Mouse (Mus musculus) brain, adult 2 months (tissue): Measurements from ENCODE around the gene Sec14l3.
A peak's percentile ranks its signal among the peaks of the same experiment; 100 is the strongest.

Experiments used
- DNase-seq: peaks from one replicate; pipeline ENCODE4 v3.0.0; 2011; ENCODE audit warnings: low read depth, low spot score

The Sec14l3 gene

DNA sequence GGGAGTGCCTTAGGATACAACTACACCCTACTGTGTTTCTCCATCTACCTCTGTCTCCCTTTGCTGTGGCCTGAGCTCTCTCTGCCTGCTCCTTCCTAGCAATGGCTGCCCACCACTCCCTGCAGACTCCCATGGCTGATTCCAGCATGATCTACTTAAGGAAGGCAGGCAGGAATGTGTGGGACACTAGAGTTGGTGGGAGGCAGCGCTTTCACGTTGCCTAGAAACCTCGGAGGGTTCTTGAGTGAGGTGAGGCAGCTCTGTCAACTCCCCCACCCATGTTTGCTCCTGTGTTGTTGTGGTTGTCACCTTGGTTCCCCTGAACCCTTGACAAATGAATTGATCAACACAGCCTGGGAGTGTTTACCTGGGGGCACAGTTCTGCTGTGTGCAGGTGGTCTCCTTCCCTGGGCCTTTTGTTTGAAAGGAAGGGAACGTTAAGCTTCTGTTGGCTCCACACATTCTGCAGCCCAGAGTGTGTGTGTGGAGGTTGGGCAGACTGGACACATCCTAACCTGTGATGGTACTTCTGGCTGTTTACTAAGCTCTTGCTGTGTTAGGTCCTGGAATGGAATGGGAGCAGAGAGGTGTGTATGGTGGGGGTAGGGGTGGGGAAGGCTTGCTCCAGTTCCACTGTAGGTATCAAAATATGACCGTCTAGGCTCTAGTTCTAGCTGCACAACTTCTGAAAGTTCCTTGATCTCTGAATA is 3.6 kb upstream of the Sec14l3 start:
- DNase-seq, result peak; percentile 75

DNA sequence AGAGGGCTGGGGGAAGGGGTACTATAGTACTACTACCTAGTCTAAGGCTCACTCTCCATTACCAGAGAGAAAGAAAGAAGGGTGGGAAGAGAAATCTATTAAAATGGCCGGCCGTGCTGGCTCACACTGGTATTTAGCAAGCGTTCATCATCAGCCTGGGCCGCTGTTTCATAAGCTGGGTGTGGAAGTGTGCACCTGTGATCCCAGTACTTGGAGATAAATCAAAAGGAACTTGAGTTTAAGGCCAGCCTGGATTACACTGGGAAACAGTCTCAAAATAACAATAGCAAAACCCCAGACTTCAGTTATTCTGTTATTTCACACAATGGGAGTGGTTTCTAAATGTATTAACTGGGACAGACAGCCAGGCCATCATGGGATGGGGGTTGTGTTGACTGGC is 2.1 kb upstream of the Sec14l3 start:
- no peak for DNase-seq

DNA sequence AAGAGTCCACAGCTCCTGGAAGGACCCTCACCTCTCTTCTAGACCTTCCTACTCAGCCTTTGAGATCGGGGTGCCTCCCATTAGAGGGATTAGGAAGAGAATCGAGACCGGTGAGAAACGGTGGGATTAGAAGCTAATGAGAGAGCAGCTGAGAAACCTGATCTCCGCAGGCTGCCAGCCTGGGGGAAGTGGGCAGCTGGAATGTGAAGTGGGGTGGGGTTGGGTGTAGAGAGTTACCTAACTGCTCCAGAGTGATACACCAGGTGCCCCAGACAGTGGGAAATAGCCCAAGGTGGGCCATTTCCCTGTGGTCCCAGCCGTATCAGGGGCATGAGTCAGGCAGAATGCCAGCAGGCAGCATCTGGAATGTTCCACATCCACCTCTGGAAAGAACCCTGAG is 1.7 kb upstream of the Sec14l3 start:
- no peak for DNase-seq

DNA sequence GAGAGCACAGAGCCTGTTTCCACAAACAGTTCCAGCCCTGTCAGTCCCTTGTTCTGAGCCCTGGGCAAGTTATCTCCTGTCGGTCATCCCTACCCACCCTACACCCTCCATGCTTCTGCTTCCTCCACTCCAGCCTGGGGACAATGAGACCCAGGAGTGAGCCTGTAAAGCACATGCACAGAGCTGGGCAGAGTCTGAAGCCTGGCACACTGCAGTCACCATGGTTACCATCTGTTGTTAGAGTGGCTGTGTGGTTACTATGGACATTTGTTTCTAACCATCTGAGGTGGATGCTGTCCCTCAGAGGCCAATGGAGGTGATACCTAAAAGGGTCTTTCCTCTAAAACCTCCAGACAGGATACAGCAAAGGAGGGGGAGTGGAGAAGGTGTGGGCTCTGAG is 5.0 kb downstream of the Sec14l3 start:
- peak; percentile 60 for DNase-seq

DNA sequence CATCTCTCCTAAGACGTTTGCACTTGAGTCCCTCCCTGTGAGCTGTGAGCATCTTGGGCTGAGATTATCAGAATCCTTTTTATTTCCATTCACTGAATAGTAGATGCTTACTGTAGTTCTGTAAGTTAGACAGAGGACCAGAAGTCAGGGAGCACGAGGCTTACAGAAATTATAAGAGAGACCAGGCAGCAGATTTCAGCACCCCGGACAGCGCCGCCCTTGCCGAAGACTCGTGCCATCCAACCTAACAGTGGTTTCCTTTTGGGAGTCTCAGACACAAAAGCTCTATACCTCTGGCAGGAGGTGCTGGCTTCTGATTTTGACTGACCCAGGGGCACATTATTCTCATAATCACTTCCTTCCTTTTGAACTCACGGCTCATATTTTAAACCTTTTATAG is 12.0 kb downstream of the Sec14l3 start:
- no peak for DNase-seq

DNA sequence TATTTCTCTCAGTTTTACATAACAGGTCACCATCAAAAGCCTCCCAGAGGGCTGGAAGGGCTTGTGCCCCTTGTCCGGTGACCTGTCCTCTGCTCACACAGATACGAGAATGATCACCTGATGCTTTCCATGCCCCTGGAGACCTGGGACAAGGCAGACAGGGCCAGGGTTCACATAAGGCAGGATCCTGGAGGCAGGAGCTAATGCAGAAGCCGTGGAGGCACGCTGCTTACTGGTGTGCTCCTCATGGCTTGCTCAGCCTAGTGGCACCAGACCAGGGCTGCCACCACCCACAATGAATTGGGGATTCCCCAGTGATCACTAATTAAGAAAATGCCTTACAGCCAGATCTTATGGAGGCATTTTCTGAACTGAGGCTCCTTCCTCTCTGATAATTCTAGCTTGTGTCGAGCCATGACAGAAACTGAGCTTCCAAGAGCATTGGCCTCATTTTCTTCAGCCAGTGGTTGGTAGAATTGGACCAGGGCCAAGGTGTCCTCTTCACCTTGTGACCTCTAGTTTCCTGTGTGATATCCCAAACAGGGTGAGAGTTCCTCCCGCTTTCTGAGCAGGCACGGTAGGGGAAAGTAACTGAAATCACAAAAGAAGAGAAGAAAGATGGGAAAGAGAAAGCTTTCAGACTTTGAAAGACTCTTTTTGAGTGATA is 13.8 kb downstream of the Sec14l3 start:
- DNase-seq, result no peak

DNA sequence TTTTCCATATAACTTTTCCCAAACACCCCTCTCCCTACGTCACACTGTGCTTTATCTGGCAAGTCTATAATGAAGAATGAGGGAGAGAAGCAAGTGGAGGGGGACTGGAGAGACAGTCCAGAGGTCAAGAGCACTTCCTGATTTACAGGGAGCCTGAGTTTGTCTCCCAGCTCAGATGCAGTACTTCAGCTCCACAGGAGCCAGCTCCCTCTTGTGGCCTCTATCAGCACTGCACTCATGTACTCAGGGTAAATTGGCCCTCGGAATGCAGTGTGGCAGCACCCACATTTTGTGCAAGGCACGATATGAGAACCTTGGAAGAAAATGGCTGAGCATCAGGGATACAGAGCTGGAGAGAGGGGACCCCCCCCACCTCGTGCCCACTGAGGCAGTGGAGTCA is 15.6 kb downstream of the Sec14l3 start:
- DNase-seq, result peak; percentile 88

DNA sequence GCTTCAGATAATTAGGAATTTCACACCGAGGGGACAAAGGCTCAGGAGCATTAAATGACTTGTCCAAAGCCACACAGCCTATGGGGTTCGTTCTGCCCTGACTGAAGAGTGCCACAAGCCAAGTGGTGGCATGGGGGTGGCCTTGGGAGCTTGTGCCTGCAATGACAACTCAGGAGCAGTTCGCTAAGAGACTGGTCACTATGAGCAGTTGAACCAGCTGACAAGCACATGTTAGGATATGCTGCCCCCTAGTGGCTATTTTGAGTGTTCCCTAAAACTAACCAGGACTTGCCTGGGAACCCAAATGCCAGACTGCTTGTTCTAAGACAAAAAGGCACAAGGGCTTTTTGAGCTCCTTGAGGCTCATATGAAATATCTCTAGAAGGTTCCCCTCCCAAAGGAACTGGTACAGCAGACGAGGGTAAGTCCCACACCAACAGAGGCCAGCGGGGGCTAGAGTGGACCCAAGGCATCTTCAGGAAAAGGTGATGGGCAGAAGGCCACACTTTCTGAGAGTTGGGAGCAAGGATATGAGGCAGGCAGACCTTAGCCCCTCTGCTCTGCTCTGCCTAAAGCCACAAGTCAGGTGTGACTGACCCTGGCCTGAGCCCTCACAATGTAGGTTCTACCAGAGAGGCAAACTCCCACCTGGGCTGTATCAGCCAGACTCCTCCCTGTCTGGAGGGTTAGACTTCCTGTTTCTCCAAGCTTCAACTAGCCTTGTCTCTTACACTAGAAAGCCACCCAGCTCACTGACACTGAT is 18.9 kb downstream of the Sec14l3 start:
- DNase-seq, result peak; percentile 91

DNA sequence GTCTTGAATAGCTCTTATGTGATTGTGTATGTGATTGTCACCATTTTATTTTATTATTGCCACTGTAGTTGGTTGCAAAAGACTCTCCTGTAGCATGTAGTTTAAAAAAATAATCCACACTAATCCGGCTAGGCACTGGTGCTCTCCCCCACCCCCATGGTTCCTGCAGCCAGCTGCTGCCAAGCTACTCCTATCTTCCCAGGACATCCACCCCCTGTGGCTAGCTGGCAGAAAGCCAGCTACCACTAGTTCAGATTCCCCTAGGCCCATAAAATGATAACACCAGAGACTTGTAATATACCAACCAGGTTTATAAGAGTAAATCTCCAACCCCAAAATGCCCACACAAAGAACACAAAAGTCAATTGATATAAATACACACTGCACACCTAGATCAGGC is 21.6 kb downstream of the Sec14l3 start:
- no peak for DNase-seq

DNA sequence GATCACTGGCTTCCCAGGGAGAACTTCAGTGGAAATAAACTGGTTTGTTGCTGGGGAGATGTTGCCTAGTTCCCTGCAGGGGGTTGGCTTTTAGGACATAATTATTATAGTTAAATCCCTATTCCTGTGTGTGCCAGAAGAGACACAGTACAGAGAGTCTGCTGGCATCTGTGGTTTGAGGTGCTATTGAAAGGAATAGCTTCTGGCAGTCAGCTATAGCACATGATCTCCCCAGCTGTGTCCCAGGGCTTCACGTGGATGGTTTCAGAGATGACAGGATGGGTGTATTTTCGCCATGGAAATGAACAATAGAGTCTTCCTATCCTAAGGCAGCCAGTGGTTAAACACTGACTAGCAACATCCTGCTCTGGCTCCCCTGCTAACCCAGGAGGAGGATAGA is 22.6 kb downstream of the Sec14l3 start:
- DNase-seq, result peak; percentile 88

DNA sequence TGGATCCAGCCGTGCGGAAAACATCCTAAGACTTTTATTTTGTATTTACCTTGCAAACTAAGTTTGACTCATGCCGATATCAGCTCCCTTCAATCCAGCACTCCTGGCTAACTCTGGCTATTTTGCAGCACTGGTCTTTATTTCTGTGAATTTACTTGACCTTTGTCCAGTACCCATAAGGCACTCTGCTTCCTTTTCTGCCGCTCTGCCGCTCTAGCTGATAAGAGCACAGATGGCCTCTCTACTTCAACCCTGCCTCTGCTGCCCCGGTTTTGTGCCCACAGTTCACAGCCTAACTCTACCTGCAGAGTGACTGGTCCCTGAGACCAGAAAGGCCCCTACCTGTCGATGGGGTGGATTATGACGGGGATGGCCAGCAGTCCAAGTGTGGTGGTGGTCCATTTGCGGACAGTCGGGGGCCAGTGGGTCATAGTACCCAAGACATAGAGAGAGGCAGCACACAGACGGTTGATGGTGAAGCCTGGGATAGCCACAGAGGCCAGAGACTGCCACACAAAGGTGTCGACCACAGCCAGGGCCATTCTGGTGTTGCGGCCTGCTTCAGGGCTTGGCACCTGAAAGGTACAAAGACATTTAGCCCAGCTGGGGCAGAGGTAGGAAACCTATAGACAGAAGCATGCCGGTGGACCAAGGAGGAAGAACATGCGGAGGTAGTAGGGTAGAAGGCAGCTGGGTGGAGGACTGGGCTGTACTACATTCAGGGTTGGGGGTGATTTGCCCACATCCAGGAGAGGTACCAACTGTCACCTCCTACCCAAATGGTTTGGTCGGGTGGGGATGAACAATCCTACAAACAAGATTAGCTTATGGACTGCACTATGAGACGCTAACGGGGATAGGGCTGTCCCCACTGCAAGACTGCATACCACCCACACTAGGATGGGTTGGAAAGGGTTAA is 29.1 kb downstream of the Sec14l3 start:
- peak; percentile 82 for DNase-seq

DNA sequence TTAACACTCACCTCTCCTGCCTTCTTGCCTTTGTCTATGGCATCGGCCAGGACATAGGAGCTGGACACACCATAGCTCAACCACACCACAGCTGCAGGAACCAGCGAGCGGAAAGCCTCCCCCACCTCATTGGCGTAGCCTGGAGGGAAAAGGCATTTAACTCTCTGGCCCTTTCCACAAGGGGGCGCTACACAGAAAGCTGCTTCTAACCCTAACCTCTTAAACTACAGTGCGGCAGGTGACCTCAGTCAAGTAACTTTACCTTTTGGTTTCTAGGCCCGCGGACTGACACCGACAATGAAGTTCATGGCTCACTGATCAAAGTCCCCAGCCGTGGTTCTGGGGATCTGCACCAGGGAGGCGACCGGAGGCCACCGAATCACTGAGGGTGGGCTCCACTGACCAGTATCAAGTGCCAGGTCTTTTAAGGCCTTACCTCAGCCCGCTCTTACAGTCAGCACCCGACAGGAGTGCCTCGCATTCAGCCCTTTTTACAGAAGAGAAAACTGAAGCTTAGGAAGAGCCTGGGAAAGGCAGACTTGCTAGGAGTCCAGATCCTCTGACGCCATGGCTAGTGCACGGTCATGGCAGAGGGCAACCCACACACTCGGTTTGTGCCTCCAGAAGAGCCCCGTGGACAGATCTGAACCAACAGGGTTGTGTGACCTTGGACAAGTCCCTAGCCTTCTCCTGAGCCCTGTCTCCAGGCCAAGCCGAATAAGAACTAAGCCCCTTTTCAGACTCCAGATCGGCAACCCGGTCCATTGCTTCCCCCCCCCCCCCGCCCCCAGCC is 29.9 kb downstream of the Sec14l3 start:
- peak; percentile 89 for DNase-seq

DNA sequence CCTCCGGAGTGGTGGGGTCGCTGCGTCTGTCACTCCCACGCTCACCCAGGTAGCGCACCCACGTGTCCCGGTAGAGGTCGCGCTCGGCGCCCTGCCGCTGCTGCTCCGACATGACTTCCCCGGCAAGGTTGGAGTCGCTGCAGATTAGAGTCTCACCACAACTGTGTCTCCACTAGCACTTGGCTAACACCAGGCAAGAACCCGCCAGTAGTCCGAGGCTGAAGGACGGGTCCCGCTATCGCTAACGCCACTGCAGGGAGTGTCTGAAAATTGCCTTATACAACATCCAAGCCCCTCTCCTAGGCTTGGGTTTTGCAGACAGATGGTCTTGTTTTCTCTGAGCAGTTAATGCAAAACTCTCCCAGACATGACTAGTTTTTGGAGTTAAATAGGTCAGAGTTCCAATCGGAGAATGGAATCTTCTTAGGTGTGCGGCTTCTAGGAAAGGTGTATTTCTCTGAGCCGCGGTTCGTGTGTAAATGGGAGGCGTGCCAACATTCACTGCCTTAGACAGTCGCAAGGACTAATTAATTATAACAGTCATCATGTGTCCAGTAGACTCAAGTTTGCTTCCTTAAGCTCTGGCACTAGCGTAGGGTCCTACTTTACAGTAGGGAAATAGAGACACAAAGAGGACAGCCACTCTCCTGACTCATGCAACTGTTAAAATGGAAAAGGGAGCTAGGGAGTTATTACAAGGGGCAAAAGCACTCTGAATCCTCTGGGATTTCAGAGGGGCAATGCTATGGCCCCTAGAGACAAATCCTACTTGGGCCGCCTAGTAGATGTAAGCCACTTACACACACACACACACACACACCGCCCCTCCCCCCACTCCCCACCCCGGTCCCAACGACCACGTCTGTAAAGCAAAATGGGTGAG is 30.8 kb downstream of the Sec14l3 start, which contains the start of gene Mtfp1:
Gene Mtfp1, minus strand, starts transcription at position 275 of the 883 bp plus-strand sequence.
- peak; percentile 85 for DNase-seq

DNA sequence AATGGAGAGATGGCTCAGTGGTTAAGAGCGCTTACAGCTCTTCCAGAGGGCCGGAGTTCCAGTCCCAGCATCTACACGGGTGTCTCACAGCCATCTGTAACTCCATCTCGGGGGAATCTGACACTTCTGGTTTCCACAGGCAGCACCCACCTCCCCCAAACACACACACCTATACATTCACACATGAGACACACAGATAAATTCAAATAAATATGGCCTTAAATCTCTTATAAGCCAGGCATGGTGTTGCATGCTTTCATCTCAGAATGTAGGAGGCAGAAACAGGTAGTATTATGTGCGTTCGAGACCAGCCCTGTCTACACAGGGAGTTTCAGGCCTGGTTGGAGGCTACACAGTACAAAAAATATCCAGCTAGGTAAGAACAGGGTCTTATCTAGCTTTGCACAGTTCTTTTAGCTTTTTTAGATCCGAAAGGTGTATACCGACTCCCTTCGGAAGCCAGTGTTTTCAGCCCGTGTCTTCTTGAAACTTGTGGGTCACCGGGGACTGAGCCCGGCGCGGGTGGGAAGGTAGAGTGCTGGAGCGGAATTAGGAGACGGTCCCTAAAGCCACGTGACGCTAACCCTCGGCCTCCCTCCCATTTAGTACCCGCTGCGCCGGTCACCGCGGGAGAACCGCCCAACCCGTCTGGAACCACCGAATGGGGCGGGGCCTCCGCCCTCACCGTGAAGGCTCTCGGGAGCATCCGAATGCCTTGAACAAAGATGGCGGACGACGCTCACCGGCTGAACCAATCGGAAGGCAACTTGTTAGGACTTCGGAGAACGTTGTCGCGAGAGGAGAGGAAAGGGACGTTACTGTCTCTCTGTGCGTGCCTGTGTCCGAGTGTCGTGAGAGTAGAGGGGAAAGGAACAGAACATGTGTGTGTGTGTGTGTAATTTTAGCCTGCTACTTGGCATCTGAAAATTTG is 31.7 kb downstream of the Sec14l3 start:
- DNase-seq, result peak; percentile 100

DNA sequence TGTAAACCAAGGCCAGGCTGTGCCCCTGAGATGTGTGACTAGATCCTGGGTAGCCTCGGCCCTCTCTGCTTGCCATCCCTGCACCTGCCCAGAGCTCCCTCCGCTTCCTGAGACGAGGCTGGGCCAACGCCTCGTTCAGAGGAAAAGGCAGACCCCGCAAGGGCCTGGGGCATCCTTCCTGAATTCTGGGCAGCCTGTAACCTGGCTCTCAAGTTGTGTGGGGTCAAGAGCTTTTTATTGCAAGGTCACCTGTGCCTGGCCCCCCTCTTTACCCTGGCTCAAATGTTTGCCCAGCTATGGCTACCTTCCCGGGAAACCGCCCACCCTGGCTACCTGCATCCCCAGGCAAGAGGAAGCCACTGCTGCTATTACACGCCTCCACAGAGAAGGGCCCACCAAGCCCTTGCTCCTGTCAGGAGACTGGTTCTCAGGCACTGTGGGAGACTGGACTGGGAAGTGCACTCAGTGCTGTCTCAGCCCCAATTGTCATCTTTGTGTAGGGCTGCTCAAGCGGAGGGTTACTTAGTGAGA is 32.5 kb downstream of the Sec14l3 start:
- DNase-seq, result no peak

DNA sequence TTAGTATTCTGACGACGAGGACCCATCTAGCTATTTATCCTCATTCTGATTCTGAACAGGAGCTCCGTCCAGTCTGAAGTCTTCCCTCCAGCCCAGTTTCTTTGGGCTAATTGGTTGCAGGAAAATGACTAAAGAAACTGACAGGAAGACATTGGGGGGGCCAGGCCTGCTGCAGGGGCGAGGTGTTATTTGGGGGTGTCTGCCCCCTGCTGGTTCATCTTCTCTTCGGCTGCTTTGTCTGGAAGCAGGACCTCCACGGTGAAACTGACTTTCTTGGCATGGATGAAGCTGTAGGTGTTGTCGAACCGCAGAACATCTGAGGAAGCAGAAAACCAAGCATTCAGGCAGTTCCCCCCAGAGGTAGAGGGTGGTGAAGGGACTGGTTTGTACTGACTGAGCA is 33.5 kb downstream of the Sec14l3 start:
- no peak for DNase-seq

DNA sequence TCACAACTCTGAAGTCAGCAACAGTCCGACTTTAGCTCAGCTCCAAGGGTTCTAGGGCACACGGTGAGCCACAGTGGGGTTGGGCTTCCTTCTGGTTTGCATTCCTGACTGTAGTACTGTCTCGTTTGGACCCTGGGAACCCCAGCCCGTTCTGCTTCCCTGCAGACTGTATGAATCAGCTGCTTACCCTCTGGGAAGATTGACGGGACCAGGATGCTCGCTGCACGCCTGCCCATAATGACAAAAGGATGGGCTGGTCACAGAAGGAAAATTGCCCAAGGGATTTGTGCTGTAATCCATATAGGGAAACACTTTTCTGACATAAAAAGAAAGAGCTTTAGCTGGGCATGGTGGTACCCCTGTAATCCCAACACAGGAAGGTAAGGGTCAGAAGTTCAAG is 34.2 kb downstream of the Sec14l3 start:
- DNase-seq, result no peak

DNA sequence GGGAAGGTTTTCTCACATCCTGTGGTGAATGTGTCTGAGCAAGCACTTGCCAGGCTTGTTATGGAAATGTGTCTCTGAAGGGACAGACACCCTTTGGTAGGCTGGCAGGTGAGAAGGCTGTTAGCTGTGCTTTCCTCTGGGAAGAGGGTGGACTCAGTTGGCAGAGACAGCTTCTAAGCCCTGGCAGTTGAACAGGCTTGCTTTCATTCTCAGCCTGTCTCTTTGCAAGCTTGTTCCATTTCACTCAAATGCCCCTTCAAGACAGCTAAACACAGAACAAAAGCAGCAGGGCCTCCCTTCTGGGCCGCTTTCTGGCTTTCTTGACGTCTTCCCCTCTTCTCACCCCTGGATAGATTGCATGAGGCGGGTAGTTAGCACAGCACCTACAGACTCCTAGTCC is 34.8 kb downstream of the Sec14l3 start:
- peak; percentile 72 for DNase-seq
